Mouse (Mus musculus): ENCODE measurements around the gene Hist1h3b.
"Not testable (repeated sequence)": the region's sequence is repeated elsewhere in the genome, so short reads cannot be mapped to it uniquely, and the experiment has no call there.

Hist1h3b gene

GRCm38 (mm10) chr13:23738677-23739068 lies 13.4 kb upstream of the Hist1h3b start, which contains the start of gene Hist1h1c:
Hist1h1c (plus strand) TSS chr13:23738808.
- no peak for DNase-seq (ENCODE audit: low read depth, low spot score)

- DNase-seq (ENCODE audit: low read depth, low spot score): peak; percentile 88
Measured at GRCm38 (mm10) chr13:23739069-23739921, 12.8 kb upstream of the Hist1h3b start.

GRCm38 (mm10) chr13:23739922-23740252 lies 12.2 kb upstream of the Hist1h3b start:
- DNase-seq (ENCODE audit: low read depth, low spot score): no peak

- no peak for DNase-seq (ENCODE audit: low read depth, low spot score)
Measured at GRCm38 (mm10) chr13:23740256-23740840, 11.7 kb upstream of the Hist1h3b start.

- no peak for DNase-seq (ENCODE audit: low read depth, low spot score)
Measured at GRCm38 (mm10) chr13:23740910-23741309, 11.2 kb upstream of the Hist1h3b start.

GRCm38 (mm10) chr13:23742007-23742406 lies 10.1 kb upstream of the Hist1h3b start:
- no peak for DNase-seq (ENCODE audit: low read depth, low spot score)

- DNase-seq (ENCODE audit: low read depth, low spot score): no peak
Measured at GRCm38 (mm10) chr13:23743215-23743614, 8.9 kb upstream of the Hist1h3b start.

- no peak for DNase-seq (ENCODE audit: low read depth, low spot score)
Measured at GRCm38 (mm10) chr13:23743963-23744362, 8.1 kb upstream of the Hist1h3b start.

GRCm38 (mm10) chr13:23744421-23745380 lies 7.4 kb upstream of the Hist1h3b start:
- no peak for DNase-seq (ENCODE audit: low read depth, low spot score)

GRCm38 (mm10) chr13:23745381-23746161 lies 6.5 kb upstream of the Hist1h3b start, which contains the start of gene Hist1h3c:
Hist1h3c (minus strand) TSS chr13:23745602.
- DNase-seq (ENCODE audit: low read depth, low spot score): no peak

GRCm38 (mm10) chr13:23746201-23747080 lies 5.6 kb upstream of the Hist1h3b start, which contains the start of gene Hist1h2bb:
Hist1h2bb (plus strand) TSS chr13:23746734.
- peak; percentile 91 for DNase-seq (ENCODE audit: low read depth, low spot score)

- no peak for DNase-seq (ENCODE audit: low read depth, low spot score)
Measured at GRCm38 (mm10) chr13:23747081-23747891, 4.8 kb upstream of the Hist1h3b start.

GRCm38 (mm10) chr13:23747892-23748288 lies 4.2 kb upstream of the Hist1h3b start:
- DNase-seq (ENCODE audit: low read depth, low spot score): no peak

GRCm38 (mm10) chr13:23749563-23750121 lies 2.4 kb upstream of the Hist1h3b start:
- DNase-seq (ENCODE audit: low read depth, low spot score): no peak

- DNase-seq (ENCODE audit: low read depth, low spot score): not testable (repeated sequence)
Measured at GRCm38 (mm10) chr13:23750839-23751477, 1.1 kb upstream of the Hist1h3b start, which contains the start of gene Hist1h2ab. Hist1h2ab (plus strand) TSS chr13:23751126.

- no peak for DNase-seq (ENCODE audit: low read depth, low spot score)
Measured at GRCm38 (mm10) chr13:23751478-23751956, 550 bp upstream of the Hist1h3b start.

GRCm38 (mm10) chr13:23752742-23753172 lies 690 bp downstream of the Hist1h3b start:
- DNase-seq (ENCODE audit: low read depth, low spot score): no peak

Measured in brain, embryonic 18.5 days (tissue).